Mouse (Mus musculus) left cerebral cortex, adult 2 months (tissue): ENCODE data around the gene Pla2g6. TPM values are rescaled to one million over a fixed set of nuclear protein-coding genes. Genes with fewer than 3 reads are reported as not detected.

Source experiments
- DNase-seq, 2 experiments: peaks; one replicate each; pipeline ENCODE4 v3.0.0; 2021 to 2022; ENCODE audit warnings: low spot score in 2 of 2, mixed read lengths in 1 of 2; ENCODE audit errors: extremely low spot score in 1 of 2
- H3K27ac ChIP-seq: fragments of 200-600 bp; 2 replicates; pipeline ENCODE4 v1.8.1; 2022
- H3K4me3 ChIP-seq: fragments of 200-600 bp; 2 replicates; pipeline ENCODE4 v1.8.1; 2022
- CTCF ChIP-seq: fragments of 200-600 bp; IDR thresholded peaks from 2 replicates; pipeline ENCODE4 v1.8.1; 2022; ENCODE audit warnings: antibody characterized with exemption, mild to moderate bottlenecking, moderate library complexity
- intact Hi-C: fragments of 180-260 bp; cut with DNase I; formaldehyde crosslinking; loops from one replicate; pipeline ENCODE4 v1.15.1; 2025
- total RNA-seq, 2 experiments: library from RNA; stranded (reverse); gene quantifications; 2 replicates each; pipeline ENCODE4 v1.2.3; 2021

Pla2g6 gene
- total RNA-seq, 2 experiments from 2014 or later = 21.3 to 22.6 TPM

GRCm38 (mm10) chr15:79360371-79360770 lies 32.2 kb upstream of the Pla2g6 start:
- DNase-seq = no peak
- no peak overlapping the region for H3K4me3 ChIP-seq
- intact Hi-C loops = no loop called here
- TF ChIP-seq CTCF = no peak
- peak overlapping the region; percentile 50 for H3K27ac ChIP-seq

DNA sequence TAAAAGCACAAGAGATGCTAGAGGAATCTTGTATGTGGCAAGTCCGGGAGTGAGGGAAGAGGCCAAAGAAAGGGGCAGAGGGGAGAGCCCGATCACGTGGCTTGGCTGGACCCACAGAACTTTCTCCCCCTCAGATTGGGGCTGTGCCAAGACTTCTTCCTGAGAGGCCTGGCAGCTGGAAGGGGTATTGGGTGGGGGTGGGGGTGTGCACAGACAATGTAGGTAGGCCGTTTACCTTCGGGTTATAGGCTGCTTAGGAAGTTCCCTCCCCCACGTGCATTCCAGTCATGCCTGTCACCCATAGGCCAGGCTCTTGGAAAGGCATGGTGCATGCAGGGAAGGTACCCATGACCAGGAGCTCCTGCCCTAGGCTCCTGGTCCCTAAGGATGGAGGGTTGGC lies 31.8 kb upstream of the Pla2g6 start:
- peak overlapping the region; percentile 40; the same call in 1 of the 2 replicates for H3K27ac ChIP-seq
- no peak for TF ChIP-seq CTCF
- intact Hi-C loops = no loop called here
- DNase-seq = no peak
- H3K4me3 ChIP-seq = no peak overlapping the region

- H3K27ac ChIP-seq = no peak overlapping the region
- DNase-seq = no peak
- intact Hi-C loops = no loop called here
- H3K4me3 ChIP-seq = no peak overlapping the region
- no peak for TF ChIP-seq CTCF
Measured at GRCm38 (mm10) chr15:79357974-79358690, 29.9 kb upstream of the Pla2g6 start.

DNA sequence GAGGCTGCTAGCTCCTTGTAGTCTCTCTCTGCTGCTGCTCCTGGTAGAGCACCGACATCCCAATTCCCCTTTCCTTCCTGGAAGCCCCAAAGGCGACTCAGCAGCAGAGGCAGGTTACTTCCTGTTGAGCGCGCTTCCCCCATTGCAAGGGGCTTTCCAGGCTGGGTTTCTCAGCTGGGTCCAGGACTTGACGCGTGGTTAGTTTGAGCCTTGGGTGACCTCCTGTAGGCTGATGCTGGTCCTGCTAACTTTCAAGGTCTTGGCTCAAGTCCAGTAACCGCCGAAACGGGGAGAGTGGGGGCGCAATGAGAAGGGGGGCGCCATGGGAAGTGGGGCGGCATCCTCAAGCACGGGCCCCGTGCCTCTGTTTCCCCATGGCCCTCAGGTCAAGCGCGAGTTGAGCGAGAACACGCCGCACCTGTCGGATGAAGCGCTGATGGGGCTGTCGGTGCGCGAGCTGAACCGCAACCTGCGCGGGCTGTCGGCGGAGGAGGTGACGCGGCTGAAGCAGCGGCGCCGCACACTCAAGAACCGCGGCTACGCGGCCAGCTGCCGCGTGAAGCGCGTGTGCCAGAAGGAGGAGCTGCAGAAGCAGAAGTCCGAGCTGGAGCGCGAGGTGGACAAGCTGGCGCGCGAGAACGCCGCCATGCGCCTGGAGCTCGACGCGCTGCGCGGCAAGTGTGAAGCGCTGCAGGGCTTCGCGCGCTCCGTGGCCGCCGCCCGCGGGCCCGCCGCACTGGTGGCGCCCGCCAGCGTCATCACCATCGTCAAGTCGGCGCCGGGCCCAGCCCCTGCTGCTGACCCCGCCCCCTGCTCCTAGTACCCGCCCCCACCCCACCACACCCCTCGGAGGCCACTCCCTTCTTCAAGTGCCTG lies 29.1 kb upstream of the Pla2g6 start:
- TF ChIP-seq CTCF = peak; percentile 21
- intact Hi-C loops = no loop called here
- Histone ChIP-seq H3K4me3 (peak overlapping the region; percentile 45), H3K27ac (no peak overlapping the region)
- peak; percentile 53 to 69 for DNase-seq

- Histone ChIP-seq H3K4me3 (no peak overlapping the region), H3K27ac (no peak overlapping the region)
- TF ChIP-seq CTCF = no peak
- no peak for DNase-seq
- intact Hi-C loops = no loop called here
Measured at GRCm38 (mm10) chr15:79356481-79356880, 28.3 kb upstream of the Pla2g6 start.

GRCm38 (mm10) chr15:79354619-79355018 lies 26.4 kb upstream of the Pla2g6 start:
- no peak for TF ChIP-seq CTCF
- intact Hi-C loops = no loop called here
- no peak overlapping the region for H3K4me3 ChIP-seq
- no peak overlapping the region for H3K27ac ChIP-seq
- no peak for DNase-seq

DNA sequence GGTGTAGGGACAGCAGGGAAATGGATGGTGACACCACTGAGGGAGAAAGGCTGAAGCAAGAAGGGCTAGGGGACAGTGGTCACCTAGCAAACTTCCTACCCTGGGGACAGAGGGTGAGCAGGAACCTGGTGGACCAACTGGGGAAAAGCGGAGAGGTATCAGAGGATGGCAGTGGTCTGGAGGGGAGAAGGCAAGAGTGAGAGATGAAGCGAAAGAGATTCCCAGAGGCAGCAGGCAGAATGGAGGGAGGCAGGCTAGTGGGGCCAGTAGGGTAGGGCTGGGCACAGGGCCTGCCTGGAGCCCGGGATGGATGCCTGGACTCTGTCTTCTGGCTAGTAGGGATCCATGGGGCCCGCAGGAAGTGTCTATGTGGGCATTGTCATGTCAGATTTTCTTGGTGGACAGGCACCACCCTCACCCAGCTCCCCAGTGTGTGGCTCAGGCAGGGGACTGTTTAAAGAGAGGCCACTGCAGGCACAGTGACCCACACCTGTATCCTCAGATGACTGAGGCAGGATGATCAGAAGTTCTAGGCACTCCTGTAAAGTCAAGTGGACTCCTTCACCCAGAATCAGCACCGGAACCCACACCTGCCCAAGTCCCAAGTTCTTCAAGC lies 25.6 kb upstream of the Pla2g6 start:
- intact Hi-C loops = no loop called here

DNA sequence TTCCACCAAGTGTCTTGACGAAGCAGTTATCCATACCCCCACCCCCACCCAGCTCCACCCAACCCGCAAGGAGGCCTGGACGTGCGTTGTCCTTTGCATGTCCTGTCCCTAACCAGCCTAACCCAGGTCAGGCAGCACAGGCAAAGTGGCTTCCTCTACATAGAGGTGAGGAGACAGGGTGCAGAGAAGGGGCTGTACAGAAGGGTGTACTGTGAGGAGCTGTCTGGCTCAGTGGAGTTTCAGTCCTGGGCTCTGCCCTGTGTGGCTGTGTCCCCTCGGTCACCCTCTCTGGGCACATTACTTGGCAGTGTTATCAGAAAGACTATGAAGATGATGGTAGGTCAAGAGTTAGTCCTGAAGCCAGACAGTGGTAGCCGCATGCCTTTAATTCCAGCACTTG lies 24.3 kb upstream of the Pla2g6 start:
- Histone ChIP-seq H3K4me3 (no peak overlapping the region), H3K27ac (no peak overlapping the region)
- TF ChIP-seq CTCF = no peak
- intact Hi-C loops = no loop called here
- DNase-seq = no peak

More for the DNA sequence above, 25.6 kb upstream of the Pla2g6 start:
- no peak for DNase-seq
- Histone ChIP-seq H3K27ac (no peak overlapping the region), H3K4me3 (no peak overlapping the region)
- no peak for TF ChIP-seq CTCF

GRCm38 (mm10) chr15:79351331-79351767 lies 23.2 kb upstream of the Pla2g6 start:
- no peak for DNase-seq
- intact Hi-C loops = no loop called here
- no peak overlapping the region for H3K27ac ChIP-seq
- H3K4me3 ChIP-seq = no peak overlapping the region
- TF ChIP-seq CTCF = no peak

GRCm38 (mm10) chr15:79350866-79351265 lies 22.7 kb upstream of the Pla2g6 start:
- no peak for TF ChIP-seq CTCF
- Histone ChIP-seq H3K27ac (no peak overlapping the region), H3K4me3 (no peak overlapping the region)
- no peak for DNase-seq
- intact Hi-C loops = no loop called here

GRCm38 (mm10) chr15:79348651-79349050 lies 20.5 kb upstream of the Pla2g6 start:
- H3K4me3 ChIP-seq = peak overlapping the region; percentile 79
- DNase-seq = no peak
- intact Hi-C loops = no loop called here
- H3K27ac ChIP-seq = no peak overlapping the region
- TF ChIP-seq CTCF = no peak
